Mouse (Mus musculus) activated CD4-positive, CD25-positive, alpha-beta regulatory T cell, adult 4 months (primary cell): Measurements from ENCODE around the gene Spata5. TPM values are rescaled to one million over a fixed set of nuclear protein-coding genes. Genes with fewer than 3 reads are reported as not detected.
"Not testable (repeated sequence)": the region's sequence is repeated elsewhere in the genome, so short reads cannot be mapped to it uniquely, and the experiment has no call there.

Experiments
- ATAC-seq: one replicate; pipeline ENCODE4 v1.8.0; 2017
- polyA plus RNA-seq, 2 experiments: library from polyadenylated mRNA; unstranded; fragments of 100-300 nt; shearing (Covaris generic); gene quantifications; one replicate each; pipeline ENCODE4 v1.2.1; 2017

The Spata5 gene
- polyA plus RNA-seq, 2 experiments from 2014 or later = 24.6 to 30.7 TPM

- no peak for ATAC-seq
These were observed 150.2 kb downstream of the Spata5 start for GRCm38 (mm10) chr3:37569661-37570566.

DNA sequence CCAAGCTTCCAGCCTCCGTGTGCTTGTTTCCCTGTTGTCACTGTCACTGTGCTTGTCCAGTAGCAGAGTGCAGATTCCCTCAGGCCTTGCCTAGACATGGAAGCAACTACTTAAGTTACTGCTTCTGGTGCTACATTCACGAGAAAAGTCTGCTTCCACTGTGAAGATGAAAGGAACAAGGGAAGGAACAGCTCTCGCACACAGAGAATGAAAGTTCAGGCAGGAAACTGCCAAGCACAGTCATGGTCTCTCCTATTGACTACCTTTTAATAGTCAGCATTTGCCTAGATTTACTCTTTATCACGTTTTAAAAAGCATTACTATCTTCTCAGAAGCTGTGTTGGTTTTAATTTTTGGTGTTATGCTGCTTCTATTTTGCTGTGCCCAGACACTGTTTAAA lies 151.9 kb downstream of the Spata5 start:
- ATAC-seq = no peak

- ATAC-seq = no peak
These were observed 152.4 kb downstream of the Spata5 start for GRCm38 (mm10) chr3:37572066-37572465.

DNA sequence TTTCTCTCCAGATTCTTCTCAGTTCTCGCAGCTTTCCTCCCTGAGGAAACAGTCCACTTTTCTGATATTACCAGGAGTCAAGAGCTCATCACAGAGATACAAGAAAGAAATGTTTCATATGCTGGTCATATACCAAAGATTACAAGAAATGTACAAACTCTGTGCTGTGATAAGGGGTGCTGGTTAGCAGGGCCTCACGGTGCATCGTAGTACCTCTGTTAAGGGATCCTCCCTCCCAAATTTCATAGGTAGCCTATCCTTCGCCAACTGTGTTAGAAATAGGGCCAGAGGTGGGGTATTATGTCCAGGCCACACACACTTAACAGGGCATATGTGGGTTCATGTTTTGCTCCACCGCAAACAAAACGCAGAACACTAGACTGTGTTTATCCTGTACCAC lies 157.1 kb downstream of the Spata5 start:
- no peak for ATAC-seq

GRCm38 (mm10) chr3:37577706-37578105 lies 158.0 kb downstream of the Spata5 start:
- ATAC-seq = no peak

DNA sequence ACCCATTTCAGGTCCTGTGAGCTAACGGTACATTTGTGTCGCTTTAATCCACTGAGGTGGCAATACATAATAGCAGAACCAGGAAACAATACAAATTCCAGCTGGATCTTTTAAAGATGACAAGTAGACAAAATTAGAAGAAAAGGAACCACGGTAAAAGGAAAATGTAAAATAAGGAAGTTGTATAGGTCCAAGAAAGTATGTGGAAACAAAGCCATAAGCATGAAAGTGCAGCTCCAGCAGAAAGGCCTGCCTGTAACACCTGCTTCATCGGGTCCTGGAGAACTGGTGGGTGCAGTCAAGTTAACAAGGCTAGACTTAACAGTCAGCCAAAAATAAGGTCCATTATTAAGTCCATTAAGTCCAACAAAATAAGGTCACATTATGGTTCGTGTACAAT lies 164.9 kb downstream of the Spata5 start:
- ATAC-seq = no peak

- ATAC-seq = no peak
These were observed 166.5 kb downstream of the Spata5 start for GRCm38 (mm10) chr3:37585967-37586730.

GRCm38 (mm10) chr3:37586731-37587578 lies 167.3 kb downstream of the Spata5 start:
- ATAC-seq = no peak

DNA sequence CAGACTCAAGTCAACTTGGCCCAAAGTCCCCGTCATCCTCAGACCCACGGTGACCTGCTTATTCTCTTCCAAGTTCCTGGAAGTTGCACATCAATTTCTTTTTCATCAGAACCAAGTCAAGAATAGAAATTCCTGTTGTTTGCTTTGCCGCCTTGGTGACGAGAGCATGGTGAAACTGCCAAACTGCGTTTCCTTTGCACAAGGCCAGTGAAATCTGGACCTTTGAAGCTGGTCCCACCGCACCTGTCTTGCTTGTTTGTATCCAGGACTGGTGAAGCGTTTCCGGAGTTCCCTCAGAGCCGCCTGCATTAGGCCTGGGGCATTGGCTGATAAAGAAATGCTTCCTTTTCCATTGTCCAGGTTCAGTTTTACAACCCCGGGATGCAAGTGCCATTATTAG lies 176.0 kb downstream of the Spata5 start:
- no peak for ATAC-seq

GRCm38 (mm10) chr3:37596519-37596918 lies 176.8 kb downstream of the Spata5 start:
- no peak for ATAC-seq

DNA sequence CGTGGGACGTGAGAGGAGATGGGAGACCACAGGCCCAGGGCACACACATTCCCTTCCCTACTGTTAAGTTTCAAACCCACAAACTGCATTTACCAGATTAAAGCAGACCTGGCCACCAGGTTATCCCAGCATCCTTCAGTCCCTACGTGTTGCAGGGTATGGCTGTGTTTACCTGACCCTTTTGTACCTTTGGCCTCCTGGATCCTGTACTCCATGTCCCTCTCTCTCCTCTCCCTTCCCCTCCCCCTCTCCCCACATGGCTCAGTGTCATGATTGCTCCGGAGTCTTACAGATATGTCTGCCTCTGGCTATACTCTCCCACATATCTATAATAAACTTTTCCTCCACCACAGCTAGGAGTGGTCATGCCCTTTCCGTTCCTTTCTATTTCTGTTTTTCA lies 177.5 kb downstream of the Spata5 start:
- ATAC-seq = no peak

GRCm38 (mm10) chr3:37599641-37600040 lies 179.9 kb downstream of the Spata5 start:
- ATAC-seq = not testable (repeated sequence)

DNA sequence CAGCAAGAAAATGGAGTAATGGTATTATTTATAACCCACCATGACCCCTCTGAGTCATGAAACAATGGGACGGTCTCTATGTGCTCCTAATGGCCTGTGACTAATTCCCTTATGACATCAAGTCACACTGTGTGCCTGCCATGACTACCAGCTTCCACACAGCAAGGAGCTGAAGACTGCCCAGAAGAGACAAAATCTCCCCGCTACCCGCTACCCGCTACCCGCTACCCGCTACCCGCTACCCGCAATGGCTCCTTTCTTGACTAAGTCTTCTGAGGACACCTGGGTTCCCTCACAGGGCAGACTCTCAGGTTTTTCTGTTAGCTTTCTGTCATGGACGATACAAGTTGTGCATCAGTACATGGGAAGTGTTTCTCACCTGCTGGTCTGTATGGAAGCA lies 182.7 kb downstream of the Spata5 start:
- ATAC-seq = no peak

DNA sequence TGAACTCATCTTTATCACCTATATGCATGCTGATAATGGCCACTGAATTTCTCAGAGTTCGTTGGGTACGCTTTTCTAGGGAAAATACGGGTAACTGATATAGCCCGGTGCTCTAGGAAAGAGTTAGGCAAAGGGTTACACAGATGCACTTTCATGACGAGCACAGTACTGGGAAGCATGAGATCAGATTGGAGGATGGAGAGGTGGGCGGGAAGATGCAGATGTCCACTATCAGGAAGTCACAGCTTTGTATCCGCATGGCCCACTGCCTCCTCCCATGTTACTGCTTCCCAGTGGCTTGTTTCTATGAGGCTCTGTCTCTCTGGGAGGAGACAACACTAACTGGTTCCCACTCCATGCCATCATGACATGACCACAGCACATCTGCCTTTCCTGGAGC lies 183.2 kb downstream of the Spata5 start:
- no peak for ATAC-seq

DNA sequence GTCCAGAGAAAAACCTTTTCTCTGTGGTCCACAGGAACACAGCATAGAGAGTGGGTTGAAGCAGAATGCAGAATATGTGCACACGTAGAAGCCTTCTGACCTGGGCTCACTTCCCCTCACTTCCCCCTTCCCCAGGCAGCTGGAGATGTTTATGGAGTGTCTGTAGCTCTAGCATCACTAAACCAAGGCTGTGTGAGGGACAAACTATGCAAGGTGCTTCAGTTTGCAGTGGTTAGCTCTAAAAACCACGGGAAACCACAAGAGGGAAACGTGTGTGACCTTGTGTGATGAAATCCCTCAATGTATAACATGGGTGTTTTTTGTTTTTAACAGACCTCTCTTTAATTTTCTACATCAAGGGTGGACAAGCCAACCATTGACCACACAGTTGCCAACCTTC lies 183.8 kb downstream of the Spata5 start:
- no peak for ATAC-seq

DNA sequence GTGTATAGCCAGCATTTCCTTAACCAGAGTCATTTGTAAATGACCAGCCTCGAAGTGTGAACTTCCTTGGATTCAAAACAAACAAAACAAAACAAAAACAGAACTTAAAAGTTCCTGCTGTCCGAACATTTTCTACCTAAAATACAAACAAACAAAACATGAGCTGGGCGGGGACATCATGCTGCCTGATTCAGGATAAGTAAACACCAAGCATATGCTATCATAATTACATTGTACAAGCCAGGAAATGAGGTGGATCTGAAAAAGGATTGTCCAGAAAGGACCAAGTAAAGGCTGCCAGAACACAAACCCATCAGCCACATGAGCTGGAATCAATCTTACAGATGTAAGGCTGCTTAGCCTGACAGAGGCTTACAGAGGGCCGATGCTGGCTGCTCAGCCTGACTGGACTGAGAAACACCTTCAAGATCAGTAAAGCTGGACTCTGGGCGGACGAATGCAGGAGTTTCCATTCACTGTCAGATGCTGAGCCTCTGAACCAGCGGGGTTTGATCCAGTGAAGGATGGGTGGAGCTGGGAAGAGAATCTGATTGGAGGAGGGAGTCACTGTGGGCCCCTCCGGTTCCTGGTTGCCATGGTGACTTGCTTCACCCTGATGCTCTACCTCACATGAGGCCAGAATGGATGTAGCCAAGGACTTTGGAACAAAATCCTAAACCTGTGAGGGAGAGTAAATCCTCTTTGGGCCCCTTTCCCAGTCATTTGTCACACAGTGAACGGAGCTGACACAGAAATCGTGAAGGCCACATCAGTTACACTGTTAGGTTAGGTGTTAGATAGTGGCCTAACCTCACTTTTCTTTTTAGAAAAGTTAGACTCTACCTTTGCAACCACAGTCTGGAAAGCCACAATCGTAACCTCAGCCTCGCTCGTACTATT lies 185.5 kb downstream of the Spata5 start:
- ATAC-seq = no peak

GRCm38 (mm10) chr3:37605876-37606238 lies 186.2 kb downstream of the Spata5 start:
- ATAC-seq = no peak

GRCm38 (mm10) chr3:37608926-37609325 lies 189.2 kb downstream of the Spata5 start:
- no peak for ATAC-seq

- no peak for ATAC-seq
These were observed 191.0 kb downstream of the Spata5 start for GRCm38 (mm10) chr3:37610670-37611069.

- ATAC-seq = no peak
These were observed 194.0 kb downstream of the Spata5 start for GRCm38 (mm10) chr3:37613722-37614121.

DNA sequence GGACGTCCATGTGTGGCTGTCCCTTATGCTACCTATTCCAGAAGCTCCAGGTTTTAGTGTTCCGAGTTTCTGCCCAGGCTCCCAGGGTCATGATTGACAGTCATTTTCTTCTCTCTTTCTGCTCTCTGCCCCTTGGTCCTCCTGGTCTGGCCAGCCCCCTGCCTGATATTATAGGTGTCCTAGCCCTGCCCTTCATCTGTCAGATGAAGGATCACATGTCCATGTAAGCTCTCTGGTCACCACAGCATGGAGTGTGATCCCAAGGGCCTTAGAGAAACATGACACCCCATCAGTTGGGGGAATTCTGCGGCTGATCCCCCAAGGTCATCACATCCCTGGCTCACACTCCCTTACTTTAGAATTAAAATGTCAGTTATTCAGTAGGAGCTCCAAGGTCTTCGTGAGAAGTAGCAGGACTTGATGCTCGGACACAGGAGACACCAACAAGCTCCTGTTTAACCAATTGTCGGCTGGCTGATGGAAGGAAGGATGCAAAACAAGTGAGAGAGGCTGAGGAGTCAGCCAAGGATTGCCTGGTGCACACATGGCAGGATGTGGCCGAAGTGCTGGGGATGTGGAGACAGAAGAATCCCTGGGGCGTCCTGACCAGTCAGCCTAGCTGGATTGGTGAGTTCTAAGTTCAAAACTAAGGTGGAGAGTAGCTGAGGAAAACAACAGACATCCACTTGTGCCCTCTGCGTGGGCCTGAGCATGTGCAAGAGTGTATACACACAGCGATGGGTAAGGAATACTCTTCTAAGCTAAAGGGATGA lies 195.4 kb downstream of the Spata5 start:
- ATAC-seq = no peak
